Mouse (Mus musculus) lung, postnatal 36 days (tissue): ENCODE data around the gene Castor2.

Experiments used
- DNase-seq: peaks from one replicate; pipeline ENCODE4 v3.0.0; 2022; ENCODE audit warnings: mixed read lengths

Castor2 gene

GRCm38 (mm10) chr5:134099496-134100211 lies at the start of gene Castor2:
Gene Castor2 (plus strand): TSS chr5:134099711.
- DNase-seq: peak; percentile 95

- DNase-seq: no peak
These were observed 48.8 kb upstream of the Castor2 start for GRCm38 (mm10) chr5:134050711-134051110.

DNA sequence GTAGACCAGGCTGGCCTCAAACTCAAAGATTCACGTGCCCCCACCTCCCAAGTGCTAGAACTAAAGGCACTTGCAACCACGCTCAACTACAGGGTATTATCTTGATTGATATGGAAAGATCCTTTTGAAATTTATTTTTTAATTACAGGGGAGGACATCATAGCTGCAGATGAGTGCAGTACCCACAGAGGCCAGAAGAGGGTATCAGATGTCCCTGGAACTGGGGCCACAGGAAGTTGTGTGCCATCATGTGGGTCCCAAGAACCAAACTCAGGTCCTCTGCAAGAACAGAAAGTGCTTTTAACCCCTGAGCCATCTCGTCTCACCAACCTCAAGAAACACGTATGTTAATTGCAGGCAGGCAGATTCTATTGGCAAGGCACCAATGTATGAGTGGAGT lies 46.9 kb upstream of the Castor2 start:
- no peak for DNase-seq

GRCm38 (mm10) chr5:134054496-134054895 lies 45.0 kb upstream of the Castor2 start:
- no peak for DNase-seq

DNA sequence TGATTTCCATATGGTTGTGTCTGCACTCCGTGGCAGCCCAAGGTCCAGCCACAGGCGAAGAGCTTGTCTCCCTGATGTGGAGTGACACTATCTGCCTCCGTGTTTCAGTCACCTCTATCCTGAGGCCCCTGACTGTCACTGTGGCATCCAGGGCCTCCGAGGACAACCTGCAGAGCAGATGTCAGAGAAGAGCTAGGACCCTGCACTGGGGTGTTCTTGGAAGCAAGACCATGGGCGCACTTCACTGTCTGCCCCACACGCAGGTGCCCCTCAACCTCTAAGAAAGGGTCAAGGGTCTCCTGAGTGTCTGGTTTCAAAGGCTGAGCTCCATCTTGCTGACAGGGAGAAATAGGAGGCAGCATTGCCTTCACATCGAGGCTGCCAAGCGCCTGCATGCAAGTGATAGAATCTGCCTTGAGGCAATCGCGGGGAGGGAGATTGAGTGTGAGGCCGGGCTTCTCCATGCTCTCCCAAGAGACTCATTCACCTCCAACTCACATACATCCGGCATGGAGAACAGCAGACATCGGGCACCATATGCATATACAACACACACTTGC lies 40.6 kb upstream of the Castor2 start:
- no peak for DNase-seq

- peak; percentile 84 for DNase-seq
These were observed 36.0 kb upstream of the Castor2 start for GRCm38 (mm10) chr5:134063362-134064064.

GRCm38 (mm10) chr5:134066261-134066660 lies 33.2 kb upstream of the Castor2 start:
- DNase-seq: no peak

DNA sequence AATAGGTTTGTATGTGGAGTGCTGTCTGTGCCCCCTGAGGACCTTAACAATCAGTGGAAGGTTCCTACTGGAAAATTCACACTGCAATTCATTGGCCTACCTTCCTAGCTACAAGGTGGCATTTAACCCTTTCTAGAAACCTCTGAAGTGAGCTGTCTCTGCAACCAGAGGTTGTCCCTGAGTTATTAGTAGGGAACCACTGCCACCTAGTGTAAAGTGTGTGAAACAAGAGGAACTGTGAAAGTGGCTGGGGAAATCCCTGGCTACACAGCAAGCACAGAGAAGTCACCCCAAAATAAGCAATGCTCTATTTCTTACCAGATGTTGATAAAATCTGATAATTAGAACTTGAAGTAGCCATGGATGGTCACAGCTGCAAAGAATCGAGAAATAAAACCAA lies 31.6 kb upstream of the Castor2 start:
- DNase-seq: no peak

DNA sequence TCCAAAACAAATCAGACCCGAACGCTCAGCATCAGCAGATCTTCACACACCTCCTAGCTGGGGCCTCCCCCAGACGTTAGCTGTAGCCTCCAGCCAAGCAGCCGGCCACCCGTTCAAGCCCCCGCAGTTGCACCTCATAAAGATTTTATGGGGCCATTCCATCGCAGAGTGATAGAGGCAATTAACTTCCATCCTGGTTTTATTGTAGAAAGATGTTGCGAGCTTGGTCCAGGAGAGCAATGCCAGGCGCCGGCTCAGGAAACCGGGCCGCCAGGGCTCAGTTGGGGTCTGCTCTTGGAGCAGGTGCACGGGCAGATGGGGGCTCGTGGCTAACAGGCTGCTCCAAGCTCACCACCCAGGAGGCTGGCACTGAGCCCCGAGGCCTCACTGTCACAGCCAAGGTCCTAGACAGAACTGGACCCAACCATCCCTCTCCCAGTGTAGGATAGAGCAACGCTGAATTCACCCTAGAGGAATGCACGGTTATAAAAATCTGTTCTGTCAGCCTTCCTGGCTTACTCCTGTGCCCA lies 25.9 kb upstream of the Castor2 start:
- no peak for DNase-seq

GRCm38 (mm10) chr5:134074368-134074767 lies 25.1 kb upstream of the Castor2 start:
- no peak for DNase-seq

DNA sequence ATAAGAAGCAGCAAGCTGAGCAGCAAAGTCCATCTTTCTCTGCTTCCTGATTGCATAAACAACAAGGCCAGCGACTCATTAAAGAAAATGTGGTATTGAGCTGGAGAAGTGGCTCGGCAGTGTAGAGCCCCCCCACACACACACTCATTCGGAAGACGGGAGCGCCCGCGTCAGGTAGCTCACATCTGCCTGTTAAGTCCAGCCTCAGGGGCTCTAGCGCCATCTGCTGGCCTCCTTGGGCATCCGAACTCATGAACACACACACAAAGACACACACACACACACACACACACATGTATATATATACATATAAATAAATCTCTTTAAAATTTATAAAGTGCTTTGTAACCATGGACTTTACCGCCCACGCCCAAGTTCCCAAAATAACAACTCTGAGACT lies 23.3 kb upstream of the Castor2 start:
- DNase-seq: no peak

DNA sequence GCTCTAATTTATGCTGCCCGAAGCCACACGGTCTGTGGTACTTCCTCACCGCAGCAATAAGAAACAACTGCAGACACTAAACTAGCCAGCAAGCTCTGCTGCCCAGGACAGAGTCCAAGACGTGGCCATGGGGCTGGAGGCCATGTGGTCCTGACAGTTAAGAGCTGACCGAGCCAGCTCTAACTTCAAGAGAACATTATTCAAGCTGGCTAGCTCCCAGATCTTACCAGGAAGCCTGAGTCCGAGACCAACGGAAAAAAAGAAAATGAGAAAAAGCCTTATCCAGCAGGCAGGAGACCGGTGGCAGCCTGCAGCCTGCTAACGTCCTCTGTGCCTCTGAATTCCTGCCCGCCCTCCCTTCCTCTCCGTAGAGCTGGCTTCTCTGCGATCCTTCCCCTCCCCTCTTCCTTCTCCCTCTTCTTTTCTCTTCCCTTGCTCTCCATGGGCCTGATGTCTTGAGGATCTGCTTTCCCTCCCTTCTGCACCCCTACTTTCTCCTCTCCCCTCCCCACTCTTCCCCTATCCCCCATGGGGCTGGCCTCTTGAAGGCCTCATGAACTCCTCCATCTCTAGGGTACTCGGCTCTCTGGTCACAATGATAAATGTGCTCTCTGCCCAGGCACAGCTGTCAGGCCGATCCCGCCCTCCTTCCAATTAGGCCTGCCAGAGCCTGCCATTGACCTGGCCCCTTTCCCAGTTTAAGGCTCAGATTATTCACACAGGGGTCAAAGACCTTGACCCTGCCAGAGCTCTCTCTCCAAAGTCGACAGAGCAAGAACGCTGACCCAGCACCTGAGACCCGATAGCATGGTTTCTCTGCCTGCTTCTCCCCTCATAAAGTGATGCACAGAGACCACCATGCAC lies 18.6 kb upstream of the Castor2 start:
- DNase-seq: peak; percentile 27

DNA sequence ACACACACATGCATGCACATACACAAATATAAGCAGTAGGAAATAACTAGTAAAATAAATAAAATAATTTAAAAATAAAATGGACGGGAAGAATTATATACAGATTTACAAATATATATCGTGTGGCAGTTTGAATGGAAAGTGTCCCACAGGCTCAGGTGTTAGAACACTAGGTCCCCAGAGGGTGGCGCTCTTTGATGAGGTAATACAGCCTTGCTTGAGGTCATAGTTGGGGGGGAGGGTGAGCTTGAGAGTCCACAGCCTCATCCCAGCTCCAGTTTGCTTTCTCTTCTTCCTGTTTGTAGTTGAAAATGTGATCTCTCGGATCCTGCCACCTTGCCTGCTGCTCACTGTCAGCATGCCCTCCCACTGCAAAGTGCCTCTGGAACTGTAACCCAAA lies 14.3 kb upstream of the Castor2 start:
- DNase-seq: no peak

- no peak for DNase-seq
These were observed 13.4 kb upstream of the Castor2 start for GRCm38 (mm10) chr5:134085887-134086639.

GRCm38 (mm10) chr5:134087211-134087610 lies 12.3 kb upstream of the Castor2 start:
- DNase-seq: no peak

- no peak for DNase-seq
These were observed 3.7 kb upstream of the Castor2 start for GRCm38 (mm10) chr5:134095766-134096165.

GRCm38 (mm10) chr5:134098341-134098902 lies 1.1 kb upstream of the Castor2 start:
- DNase-seq: no peak

DNA sequence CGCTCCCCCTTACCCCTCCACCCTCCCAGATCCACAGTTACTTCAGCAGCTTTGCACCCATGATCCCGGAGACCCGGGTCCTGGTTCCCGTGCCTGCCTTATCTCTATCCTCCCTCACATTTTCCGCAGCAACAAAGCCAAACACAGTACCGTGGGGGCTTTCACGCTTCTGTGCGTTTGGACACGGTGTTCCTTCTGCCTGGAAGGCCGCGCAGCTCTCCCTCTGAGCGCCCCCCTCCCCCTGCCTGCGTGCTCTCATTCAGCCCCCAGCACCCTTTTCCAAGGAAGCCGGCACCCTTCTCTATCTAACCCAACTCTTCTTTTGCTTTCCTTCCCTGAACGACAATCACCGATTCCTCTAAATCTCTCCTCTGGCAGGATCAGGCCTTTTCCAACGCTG lies 535 bp upstream of the Castor2 start:
- DNase-seq: no peak

- no peak for DNase-seq
These were observed 791 bp downstream of the Castor2 start for GRCm38 (mm10) chr5:134100232-134100771.

DNA sequence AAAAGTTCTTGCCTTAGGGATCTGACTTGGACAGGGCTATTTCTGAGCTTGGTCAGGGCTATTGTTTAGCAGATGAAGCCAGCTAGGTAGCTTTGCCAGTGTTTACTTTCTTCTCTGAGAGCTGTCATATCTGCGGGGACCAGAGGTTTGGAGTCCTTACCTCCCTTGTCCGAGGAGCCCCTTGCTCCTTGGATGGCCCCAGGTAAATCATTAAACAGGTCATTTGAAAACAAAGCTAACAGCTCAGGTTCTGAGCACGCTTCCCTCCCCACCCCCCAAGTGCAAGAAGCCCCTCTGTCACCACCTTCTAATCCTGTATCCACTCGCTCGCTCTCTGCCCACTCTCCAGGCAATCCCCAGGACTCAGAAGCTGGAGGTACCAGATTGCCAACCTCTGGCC lies 1.8 kb downstream of the Castor2 start:
- DNase-seq: no peak

GRCm38 (mm10) chr5:134101883-134102282 lies 2.4 kb downstream of the Castor2 start:
- peak; percentile 48 for DNase-seq

DNA sequence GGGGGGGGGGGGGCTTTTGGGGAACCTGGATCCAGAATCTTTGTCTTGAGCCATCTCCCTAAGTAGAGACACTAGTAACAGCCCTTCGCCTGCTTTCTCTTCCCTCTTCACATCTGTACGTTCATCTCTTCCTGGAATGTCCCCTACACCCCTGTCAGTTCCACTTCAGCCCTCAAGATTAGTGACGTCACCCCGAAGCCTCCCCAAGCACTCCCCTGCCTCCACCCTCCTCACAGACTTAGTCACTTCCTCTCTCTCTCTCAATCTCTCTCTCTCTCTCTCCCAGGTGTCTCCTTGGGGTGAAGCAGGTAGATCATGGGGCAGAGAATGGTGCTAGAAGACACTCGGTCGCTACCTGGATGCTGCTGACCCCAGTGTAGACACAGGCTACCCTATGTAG lies 3.2 kb downstream of the Castor2 start:
- DNase-seq: no peak
